Mouse (Mus musculus): Measurements from ENCODE around the gene Acox2. TPM values are rescaled to one million over a fixed set of nuclear protein-coding genes. Genes with fewer than 3 reads are reported as not detected.

The Acox2 gene
- polyA plus RNA-seq, 1 experiment, result not detected

DNA sequence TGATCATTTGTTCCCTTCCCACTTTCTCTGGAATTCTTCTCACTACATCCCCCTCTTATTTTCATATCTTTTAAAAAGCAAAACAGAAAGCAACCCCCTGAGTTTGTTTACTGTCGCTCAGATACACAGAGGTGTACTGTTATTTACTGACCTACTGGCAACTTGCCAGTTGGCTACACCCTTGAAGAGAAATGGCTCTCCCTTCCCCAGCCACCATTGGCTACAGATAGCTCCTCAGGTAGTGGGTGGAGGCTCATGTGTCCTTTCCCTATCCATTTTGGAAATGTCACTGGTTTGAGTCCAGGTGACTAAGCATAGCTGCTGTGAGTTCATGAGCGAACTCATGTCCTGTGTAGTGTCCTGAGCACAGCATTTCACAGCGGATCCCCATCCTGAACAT is 57.4 kb downstream of the Acox2 start:
- TF ChIP-seq GATA1 (IDR thresholded peaks at IDR 0.05; ENCODE audit: low read length), result no peak

DNA sequence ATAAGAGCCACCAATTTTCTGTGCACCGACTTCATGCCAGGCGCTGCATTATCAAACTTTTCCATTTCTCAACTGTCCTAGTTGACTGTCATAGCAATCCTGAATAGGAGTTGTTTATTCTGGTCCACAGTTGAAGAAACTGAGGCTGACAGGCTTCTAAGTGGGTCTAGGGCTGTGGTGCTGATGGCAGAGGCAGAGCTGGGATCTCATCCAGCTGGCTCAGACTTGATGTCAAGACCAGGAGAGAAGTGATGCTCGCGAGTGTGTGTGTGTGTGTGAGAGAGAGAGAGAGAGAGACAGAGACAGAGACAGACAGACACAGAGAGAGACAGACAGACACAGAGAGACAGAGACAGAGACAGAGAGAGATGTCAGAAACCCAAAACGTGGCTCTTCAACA is 58.4 kb downstream of the Acox2 start:
- no peak for TF ChIP-seq GATA1 (IDR thresholded peaks at IDR 0.05; ENCODE audit: low read length)

DNA sequence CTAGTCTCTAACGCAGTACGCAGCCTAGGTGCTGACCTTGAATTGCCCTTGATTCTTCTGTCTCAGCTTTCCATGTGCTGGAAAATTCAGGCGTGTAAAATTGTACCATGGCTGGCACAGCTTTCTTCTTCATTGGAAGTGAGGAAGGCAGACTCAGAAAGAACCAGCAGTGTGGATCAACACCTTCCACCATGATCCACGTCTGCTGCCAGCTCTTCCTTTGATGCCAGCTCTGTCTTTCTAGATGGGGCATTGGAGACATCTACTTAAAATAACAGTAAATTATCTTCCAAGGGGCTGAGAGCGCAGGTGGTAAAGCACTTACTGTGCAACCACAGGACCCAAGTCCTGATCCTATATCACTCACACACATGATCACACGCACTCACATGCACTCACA is 66.4 kb downstream of the Acox2 start:
- no peak for TF ChIP-seq GATA1 (IDR thresholded peaks at IDR 0.05; ENCODE audit: low read length)

DNA sequence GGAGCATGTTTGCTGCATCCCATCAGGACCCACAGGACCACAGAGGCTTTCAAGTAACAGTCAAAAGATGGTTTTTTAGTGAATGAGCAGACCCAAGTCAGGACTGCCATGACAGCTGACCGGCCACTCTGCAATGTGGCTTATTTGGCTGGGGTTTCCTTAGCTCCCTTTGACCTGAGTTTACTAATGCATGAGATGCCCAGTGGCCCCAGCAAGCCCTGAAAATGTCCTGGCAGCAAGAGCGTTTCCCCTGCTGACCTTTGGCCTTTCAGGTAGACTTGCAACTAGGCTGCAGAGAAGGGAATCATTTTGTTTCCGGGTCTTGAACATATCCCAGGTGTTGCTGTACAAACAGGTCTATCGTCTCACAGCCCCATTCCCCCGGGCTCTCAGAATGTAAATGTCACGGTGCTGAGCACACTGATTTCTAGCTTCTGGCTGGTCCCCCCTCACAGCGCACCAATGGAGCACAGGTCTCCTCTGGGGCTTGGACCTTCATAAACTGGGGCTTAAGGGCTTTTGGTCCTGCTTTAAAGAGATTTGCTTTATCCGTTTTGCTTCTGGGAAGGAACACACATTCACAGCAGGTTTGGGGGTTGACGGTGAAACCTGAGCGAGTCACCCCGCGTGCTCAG is 67.7 kb downstream of the Acox2 start:
- TF ChIP-seq GATA1 (IDR thresholded peaks at IDR 0.05; ENCODE audit: low read length), result no peak

DNA sequence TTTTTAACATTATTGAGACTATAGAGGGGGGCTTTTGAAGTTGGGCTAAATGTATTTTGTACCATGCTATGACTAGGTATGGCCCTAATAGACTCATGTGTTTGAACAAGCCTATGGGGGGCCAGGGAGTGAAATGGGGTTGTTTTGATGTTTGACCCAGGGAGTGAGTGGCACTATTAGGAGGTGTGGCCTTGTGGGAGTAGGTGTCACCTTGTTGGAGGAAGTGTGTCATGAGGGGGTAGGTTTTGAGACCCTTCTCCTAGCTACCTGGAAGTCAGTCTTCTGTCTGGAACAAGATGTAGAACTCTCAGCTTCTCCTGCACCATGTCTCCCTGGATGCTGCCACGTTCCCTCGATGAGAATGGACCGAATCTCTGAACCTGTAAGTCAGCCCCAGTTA is 68.6 kb downstream of the Acox2 start:
- no peak for TF ChIP-seq GATA1 (IDR thresholded peaks at IDR 0.05; ENCODE audit: low read length)

DNA sequence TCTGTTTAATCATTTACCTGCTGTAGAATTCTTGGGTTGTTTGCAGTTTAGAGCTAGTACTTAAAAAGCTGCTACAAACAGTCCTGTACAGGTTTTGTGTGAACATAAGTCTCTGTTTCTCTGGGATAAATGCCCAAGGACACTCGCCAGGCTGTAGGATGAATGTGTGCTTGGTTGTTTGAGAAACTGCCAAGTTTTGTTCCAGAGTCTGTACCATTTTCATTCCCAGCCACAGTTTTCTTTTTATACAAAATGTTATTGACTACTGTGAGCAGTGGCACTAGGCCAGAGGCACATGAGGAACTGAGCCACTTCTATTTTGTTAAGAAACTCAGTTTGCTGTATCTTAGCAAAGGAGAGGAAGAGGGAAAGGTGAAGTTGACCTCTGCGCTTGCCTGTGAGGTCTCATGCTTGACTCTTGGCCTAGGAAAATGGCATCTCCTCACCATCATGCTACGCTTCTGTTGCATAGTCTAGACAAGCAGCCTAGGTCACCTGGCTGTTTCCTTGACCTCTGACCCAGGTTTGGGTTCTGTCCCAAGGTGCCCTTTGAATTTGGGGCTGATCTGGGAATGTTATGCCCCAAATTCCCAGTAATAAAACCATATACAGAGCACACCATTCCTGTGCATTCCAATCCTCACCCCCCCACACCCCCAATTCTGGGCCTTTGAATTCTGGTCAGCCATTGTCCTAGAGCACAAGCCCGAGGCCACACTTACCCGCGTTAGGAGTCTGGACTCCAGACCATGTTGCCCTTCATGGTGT is 72.7 kb downstream of the Acox2 start:
- no peak for TF ChIP-seq GATA1 (IDR thresholded peaks at IDR 0.05; ENCODE audit: low read length)

DNA sequence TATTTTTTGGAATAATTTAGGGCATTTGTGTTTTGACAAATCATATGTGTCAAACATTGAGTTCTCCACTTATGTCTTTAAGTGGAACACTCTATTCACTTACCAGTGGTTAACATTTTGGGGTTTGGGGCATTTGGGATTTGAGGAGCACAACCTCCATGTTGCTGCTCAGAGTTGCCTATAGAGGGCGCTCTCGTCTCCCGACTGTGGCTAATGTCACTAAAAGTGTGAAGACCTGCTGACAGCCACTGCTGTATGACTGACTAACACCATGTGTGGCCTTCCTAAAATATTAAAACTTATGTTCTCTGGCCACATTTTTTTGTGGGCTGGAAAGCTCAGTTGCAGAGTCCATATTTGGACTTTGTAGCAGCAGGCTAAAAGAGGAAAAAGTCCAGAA is 75.8 kb downstream of the Acox2 start:
- no peak for TF ChIP-seq GATA1 (IDR thresholded peaks at IDR 0.05; ENCODE audit: low read length)

DNA sequence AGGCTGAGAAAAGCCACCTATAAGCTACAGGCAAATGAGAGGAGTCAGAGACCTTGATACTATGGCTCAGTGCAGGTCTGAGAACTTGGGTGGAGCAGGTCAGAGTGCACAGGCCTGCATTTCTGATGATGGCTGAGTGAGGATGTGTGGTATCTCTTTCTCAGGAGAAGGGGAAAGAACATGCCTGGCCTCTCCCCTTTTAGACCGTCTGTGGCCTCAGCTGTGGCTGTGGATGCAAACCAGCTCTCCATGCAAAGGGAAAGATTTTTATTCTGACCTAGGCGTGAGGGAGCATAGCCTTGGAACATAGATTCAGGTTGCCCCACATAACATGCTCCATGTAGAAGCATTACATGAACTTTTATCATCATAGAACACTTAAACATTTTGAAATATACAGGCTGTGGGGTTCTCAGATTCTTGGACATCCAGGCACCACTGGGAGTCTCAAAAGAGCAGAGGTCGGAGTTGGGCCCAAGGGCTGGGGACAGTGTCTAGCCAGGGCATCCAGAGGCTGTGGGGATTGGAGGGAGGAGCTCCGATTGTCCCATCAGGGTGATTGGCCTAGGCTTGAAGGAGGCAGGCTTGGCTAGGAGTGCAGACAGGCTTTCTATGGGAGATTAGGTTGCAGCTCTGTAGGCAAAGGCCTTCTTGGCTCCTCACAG is 78.7 kb downstream of the Acox2 start:
- no peak for TF ChIP-seq GATA1 (IDR thresholded peaks at IDR 0.05; ENCODE audit: low read length)

DNA sequence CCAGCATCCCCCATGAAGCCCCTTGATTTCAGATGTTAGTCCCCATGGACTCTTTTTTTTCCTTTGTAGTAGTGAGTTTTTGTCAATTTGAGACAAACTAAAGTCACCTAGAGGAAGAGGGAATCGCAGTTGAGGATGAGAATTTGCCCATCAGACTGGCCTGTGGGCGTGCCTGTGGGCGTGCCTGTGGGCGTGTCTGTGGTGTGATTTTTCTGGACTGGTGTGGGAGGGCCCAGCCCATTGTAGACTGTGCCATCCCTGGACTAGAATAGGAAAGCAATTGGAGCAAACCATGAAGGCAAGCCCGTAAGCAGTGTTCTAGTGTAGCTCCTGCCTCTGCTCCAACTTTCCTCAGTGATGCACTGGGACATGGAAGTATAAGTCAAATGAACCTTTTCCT is 82.9 kb downstream of the Acox2 start:
- TF ChIP-seq GATA1 (IDR thresholded peaks at IDR 0.05; ENCODE audit: low read length), result no peak

Other genes starting within 250 kb of the Acox2 start
- 3.7 and 6.3 TPM in 2 replicates for gene Rpp14, start 179.0 kb downstream of the Acox2 start, polyA plus RNA-seq (2012)
- 2.6 and 3.4 TPM in 2 replicates for gene Pxk, start 161.1 kb downstream of the Acox2 start, polyA plus RNA-seq (2012)
- 75.9 and 139 TPM in 2 replicates for gene Pdhb, start 86.3 kb downstream of the Acox2 start, polyA plus RNA-seq (2012)
- gene Kctd6, start 45.2 kb downstream of the Acox2 start, polyA plus RNA-seq (2012), result 0.98 and 1.1 TPM in 2 replicates
- gene Fam107a, start 58.7 kb upstream of the Acox2 start, polyA plus RNA-seq (2012), result not detected in 2 replicates
- gene Oit1, start 119.4 kb upstream of the Acox2 start, polyA plus RNA-seq (2012), result not detected in 2 replicates

Measured in G1E-ER4 (cell line).